Mouse (Mus musculus): ENCODE data around the gene Zcchc10.

- TF ChIP-seq POLR2A (IDR thresholded peaks at IDR 0.05; ENCODE audit: low read depth, low read length) (no peak), CTCF (IDR thresholded peaks at IDR 0.05; ENCODE audit: extremely low read depth, insufficient read depth, insufficient read length, insufficient replicate concordance) (no peak)
Measured at GRCm38 (mm10) chr11:53336924-53337323, 12.4 kb downstream of the Zcchc10 start.
